8 mouse cellular contexts compared by ENCODE assay signal in the genomic region with DNA sequence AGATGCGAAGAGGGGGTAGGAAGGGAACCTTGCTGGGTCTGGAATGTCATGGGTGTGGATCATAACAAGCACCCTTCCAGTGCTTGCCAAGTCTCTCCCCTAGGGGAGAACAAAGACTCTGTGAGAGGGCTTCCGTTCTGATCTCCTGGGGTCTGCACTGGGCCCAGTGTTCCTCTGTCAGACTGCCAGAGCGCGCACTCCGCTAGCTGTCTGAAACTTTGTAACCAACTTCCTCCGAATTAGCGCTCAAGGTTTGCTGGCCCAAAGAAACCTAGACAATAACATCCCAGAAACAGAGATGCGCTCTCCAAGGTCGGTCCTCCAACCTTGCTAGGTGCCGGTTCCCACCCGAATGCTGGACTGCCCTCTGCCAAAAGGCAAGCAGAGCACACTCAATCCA.
A peak's percentile ranks its signal among the peaks of the same experiment; 100 is the strongest.
DNase-seq lines count a peak whose midpoint lies in the region; ATAC-seq and TF ChIP-seq lines count a peak whose summit lies in the region.

No protein-coding gene starts in this region.

- H3K4me2 ChIP-seq in stomach, embryonic 14.5 days (replicated peaks; ENCODE audit: low read depth, low read length) = peak overlapping the region; percentile 16; the same call in 1 of the 2 replicates
- no peak overlapping the region for H3K4me2 ChIP-seq in stomach, postnatal 0 days (replicated peaks; ENCODE audit: low read depth)
- peak overlapping the region; percentile 53 for H3K4me2 ChIP-seq in heart, embryonic 13.5 days
- peak overlapping the region; percentile 41 for H3K4me2 ChIP-seq in limb, embryonic 12.5 days
- no peak overlapping the region for H3K4me2 ChIP-seq in liver, postnatal 0 days (ENCODE audit: low read depth, low read length)

- no peaks in the 10 kb centered on the region for H3K9me3 ChIP-seq in stomach, embryonic 14.5 days (ENCODE audit: control insufficient read depth, low read depth, low read length)
- no peaks in the 10 kb centered on the region for H3K9me3 ChIP-seq in stomach, postnatal 0 days (ENCODE audit: control insufficient read depth, low read length)
- H3K9me3 ChIP-seq in heart, embryonic 13.5 days = no peaks in the 10 kb centered on the region
- H3K9me3 ChIP-seq in limb, embryonic 12.5 days = no peaks in the 10 kb centered on the region
- no peaks in the 10 kb centered on the region for H3K9me3 ChIP-seq in liver, postnatal 0 days (ENCODE audit: low read length)

- WGBS in stomach, embryonic 14.5 days = 17% methylated on average over 11 of the region's 11 CpGs
- 40% methylated on average over 11 of the region's 11 CpGs for WGBS in stomach, postnatal 0 days
- 9% methylated on average over 11 of the region's 11 CpGs for WGBS in heart, embryonic 13.5 days
- 7% methylated on average over 11 of the region's 11 CpGs for WGBS in limb, embryonic 12.5 days
- 12% methylated on average over 11 of the region's 11 CpGs for WGBS in liver, postnatal 0 days (ENCODE audit: insufficient replicate concordance)

- no peak overlapping the region for H3K9ac ChIP-seq in stomach, embryonic 14.5 days (replicated peaks; ENCODE audit: low read depth, low read length)
- H3K9ac ChIP-seq in stomach, postnatal 0 days (ENCODE audit: low read length) = no peak overlapping the region
- H3K9ac ChIP-seq in heart, embryonic 13.5 days = no peak overlapping the region
- no peak overlapping the region for H3K9ac ChIP-seq in limb, embryonic 12.5 days (replicated peaks)
- no peak overlapping the region for H3K9ac ChIP-seq in liver, postnatal 0 days (replicated peaks)

- no peak overlapping the region for H3K4me3 ChIP-seq in stomach, embryonic 14.5 days (ENCODE audit: low read depth, low read length)
- H3K4me3 ChIP-seq in stomach, postnatal 0 days (ENCODE audit: low read depth, low read length) = no peak overlapping the region
- peak overlapping the region; percentile 25 for H3K4me3 ChIP-seq in heart, embryonic 13.5 days
- peak overlapping the region; percentile 6 for H3K4me3 ChIP-seq in limb, embryonic 12.5 days (replicated peaks)
- H3K4me3 ChIP-seq in liver, postnatal 0 days (ENCODE audit: low read depth, low read length) = no peak overlapping the region

- no peaks in the 10 kb centered on the region for H3K27me3 ChIP-seq in stomach, embryonic 14.5 days (ENCODE audit: control insufficient read depth, insufficient read depth, low read length)
- no peaks in the 10 kb centered on the region for H3K27me3 ChIP-seq in stomach, postnatal 0 days (ENCODE audit: control insufficient read depth, insufficient read depth, low read length)
- H3K27me3 ChIP-seq in heart, embryonic 13.5 days (replicated peaks) = peaks cover 49% of the 10 kb centered on the region
- H3K27me3 ChIP-seq in limb, embryonic 12.5 days = peaks cover 28% of the 10 kb centered on the region
- H3K27me3 ChIP-seq in liver, postnatal 0 days (ENCODE audit: insufficient read depth, low read length) = peaks cover 53% of the 10 kb centered on the region

- no peak overlapping the region for H3K27ac ChIP-seq in stomach, embryonic 14.5 days (ENCODE audit: low read length)
- H3K27ac ChIP-seq in stomach, postnatal 0 days (replicated peaks) = no peak overlapping the region
- no peak overlapping the region for H3K27ac ChIP-seq in heart, embryonic 13.5 days (replicated peaks)
- H3K27ac ChIP-seq in limb, embryonic 12.5 days = no peak overlapping the region
- no peak overlapping the region for H3K27ac ChIP-seq in liver, postnatal 0 days (ENCODE audit: low read depth)

- H3K36me3 ChIP-seq in stomach, embryonic 14.5 days (ENCODE audit: control insufficient read depth, insufficient read depth, low read length) = no peaks in the 10 kb centered on the region
- no peaks in the 10 kb centered on the region for H3K36me3 ChIP-seq in stomach, postnatal 0 days (ENCODE audit: control insufficient read depth, insufficient read depth, low read length)
- no peaks in the 10 kb centered on the region for H3K36me3 ChIP-seq in heart, embryonic 13.5 days
- no peaks in the 10 kb centered on the region for H3K36me3 ChIP-seq in limb, embryonic 12.5 days
- no peaks in the 10 kb centered on the region for H3K36me3 ChIP-seq in liver, postnatal 0 days (replicated peaks; ENCODE audit: insufficient read depth, low read length)

- no peak for DNase-seq in stomach, postnatal 0 days (ENCODE audit: low spot score)
- DNase-seq in thymus, adult 18-20 months = peak; percentile 17 to 28
- no peak for DNase-seq in cerebellum, adult 9-10 months
- DNase-seq in adrenal gland, adult 18-20 months (ENCODE audit: low spot score in 2 of 2) = no peak
- no peak for DNase-seq in liver, postnatal 0 days

- no peak for TF ChIP-seq CTCF in stomach, postnatal 0 days (IDR thresholded peaks at IDR 0.05; ENCODE audit: low read depth)
- TF ChIP-seq CTCF in liver, postnatal 0 days (IDR thresholded peaks at IDR 0.05; ENCODE audit: low read depth) = no peak

- H3K4me1 ChIP-seq in stomach, embryonic 14.5 days (ENCODE audit: control insufficient read depth, insufficient read depth, low read length) = peaks cover 7% of the 10 kb centered on the region; the same call in 1 of the 2 replicates
- 0 out of 2 replicates have a peak, but pooled peaks cover 2% of the 10 kb centered on the region for H3K4me1 ChIP-seq in stomach, postnatal 0 days (replicated peaks; ENCODE audit: control insufficient read depth, insufficient read depth)
- peaks cover 33% of the 10 kb centered on the region for H3K4me1 ChIP-seq in heart, embryonic 13.5 days
- H3K4me1 ChIP-seq in limb, embryonic 12.5 days (replicated peaks) = peaks cover 32% of the 10 kb centered on the region
- H3K4me1 ChIP-seq in liver, postnatal 0 days (ENCODE audit: insufficient read depth) = no peaks in the 10 kb centered on the region

- no peak for TF ChIP-seq EP300 in stomach, postnatal 0 days (optimal IDR thresholded peaks at IDR 0.05)
- TF ChIP-seq EP300 in liver, postnatal 0 days (IDR thresholded peaks at IDR 0.05; ENCODE audit: low read depth) = no peak

- no peak for ATAC-seq in stomach, embryonic 14.5 days (ENCODE audit: insufficient number of reproducible peaks, insufficient read depth, low FRiP score, low read depth)
- ATAC-seq in stomach, postnatal 0 days (ENCODE audit: low FRiP score, low TSS enrichment) = no peak
- ATAC-seq in heart, embryonic 13.5 days (ENCODE audit: extremely low read depth, insufficient number of reproducible peaks, low FRiP score, low TSS enrichment) = no peak
- no peak for ATAC-seq in limb, embryonic 12.5 days (ENCODE audit: insufficient number of reproducible peaks, insufficient read depth, low FRiP score, low TSS enrichment, low read depth)
- no peak for ATAC-seq in liver, postnatal 0 days

Comparison
In these comparisons a context has a peak if more than half of its experiments do, and no peak if none do; other contexts are left out.
1. H3K4me2 ChIP-seq: peak in stomach, embryonic 14.5 days (single experiment), heart, embryonic 13.5 days (single experiment) and limb, embryonic 12.5 days (single experiment); none in stomach, postnatal 0 days (single experiment) and liver, postnatal 0 days (single experiment).
2. H3K4me3 ChIP-seq: peak in heart, embryonic 13.5 days (single experiment) and limb, embryonic 12.5 days (single experiment); none in stomach, embryonic 14.5 days (single experiment), stomach, postnatal 0 days (single experiment) and liver, postnatal 0 days (single experiment).
3. DNase-seq: peak in thymus, adult 18-20 months (2 of 2); none in stomach, postnatal 0 days (single experiment), cerebellum, adult 9-10 months (single experiment), adrenal gland, adult 18-20 months (0 of 2) and liver, postnatal 0 days (single experiment).